Mouse (Mus musculus): Measurements from ENCODE around the gene Enah. TPM values are rescaled to one million over a fixed set of nuclear protein-coding genes. Genes with fewer than 3 reads are reported as not detected.

Gene Enah
- polyA plus RNA-seq, 1 experiment = 3.9 TPM

DNA sequence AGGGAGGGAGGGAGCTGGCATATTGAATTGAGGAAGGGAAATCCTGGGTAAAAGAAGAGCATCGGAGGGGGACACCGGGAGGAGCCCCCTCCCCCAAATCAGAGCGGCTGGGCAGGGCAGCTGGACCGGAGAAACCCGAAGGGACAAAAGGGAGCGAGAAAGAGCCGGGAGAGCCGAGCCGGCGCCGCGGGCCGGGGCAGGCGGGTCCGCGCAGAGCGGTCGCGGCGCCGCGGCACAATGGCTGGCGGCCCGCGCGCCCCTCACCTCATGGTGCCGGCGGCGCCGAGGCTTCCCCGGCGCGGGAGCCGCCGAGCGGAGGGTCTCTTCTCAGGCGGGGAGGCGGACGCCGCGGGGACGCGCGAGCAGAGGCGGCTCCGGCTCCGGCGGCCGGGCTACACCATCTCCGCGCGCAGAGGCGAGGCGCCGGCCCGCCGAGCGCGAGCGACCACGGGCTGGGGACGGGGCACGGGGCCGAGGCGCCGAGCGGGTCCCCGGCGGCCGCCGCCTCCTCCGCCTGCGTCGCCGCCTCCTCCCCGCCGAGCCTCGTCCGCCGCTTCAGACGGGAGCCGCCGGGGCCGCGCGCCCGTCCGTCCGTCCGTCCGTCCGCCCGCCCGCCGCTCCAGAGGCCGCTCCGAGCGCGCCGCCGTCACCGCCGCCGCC is 394 bp downstream of the Enah start:
- H3K4me1 ChIP-seq (ENCODE audit: control insufficient read depth, insufficient read depth, insufficient read length, low read length) = no peaks in the 10 kb centered on the region
- no peaks in the 10 kb centered on the region for H3K36me3 ChIP-seq (ENCODE audit: control insufficient read depth, insufficient read depth, low read length)
- 1% methylated on average over 100 of the region's 104 CpGs for WGBS
- H3K27ac ChIP-seq (ENCODE audit: insufficient read depth, low read depth, low read length) = no peak overlapping the region
- H3K27me3 ChIP-seq (ENCODE audit: control insufficient read depth, insufficient read depth, low read length) = peaks cover 28% of the 10 kb centered on the region
- peak overlapping the region; percentile 70 for H3K4me3 ChIP-seq (ENCODE audit: low read depth, low read length)
- TF ChIP-seq CTCF (IDR thresholded peaks at IDR 0.05; ENCODE audit: extremely low read depth, insufficient read length, insufficient replicate concordance, low read depth, low read length) = no peak
- TF ChIP-seq POLR2A (IDR thresholded peaks at IDR 0.05; ENCODE audit: low read depth, low read length) = no peak

- 5% methylated on average over 29 of the region's 29 CpGs for WGBS
Observed at GRCm38 (mm10) chr1:182018397-182019265, 1.2 kb downstream of the Enah start.

DNA sequence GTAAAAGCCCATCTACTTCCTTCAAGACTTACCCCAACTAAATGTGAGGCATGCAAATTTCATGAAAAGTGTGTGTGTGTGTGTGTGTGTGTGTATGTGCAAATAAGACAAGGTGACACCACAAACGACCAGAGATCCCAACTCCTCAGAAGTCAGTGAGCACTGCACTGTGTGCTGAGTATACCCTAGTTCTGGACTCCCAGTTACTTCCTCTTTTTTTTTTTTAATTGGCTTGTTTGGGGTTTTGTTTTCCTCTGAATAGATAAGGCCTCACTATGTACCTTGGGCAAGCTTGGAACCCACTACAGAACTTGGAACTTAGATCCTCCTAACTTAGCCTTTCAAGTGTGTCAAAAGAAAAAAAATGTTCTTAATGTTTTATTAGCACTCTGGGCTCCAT is 14.0 kb downstream of the Enah start:
- no peaks in the 10 kb centered on the region; the same call in 1 of the 2 replicates for H3K27me3 ChIP-seq (ENCODE audit: control insufficient read depth, insufficient read depth, low read length)
- WGBS = 40% methylated on average over 1 of the region's 1 CpGs

More at GRCm38 (mm10) chr1:182018397-182019265, 1.2 kb downstream of the Enah start:
- H3K4me3 ChIP-seq (ENCODE audit: low read depth, low read length) = peak overlapping the region; percentile 70
- peaks cover 28% of the 10 kb centered on the region for H3K27me3 ChIP-seq (ENCODE audit: control insufficient read depth, insufficient read depth, low read length)
- no peak for TF ChIP-seq CTCF (IDR thresholded peaks at IDR 0.05; ENCODE audit: extremely low read depth, insufficient read length, insufficient replicate concordance, low read depth, low read length)
- TF ChIP-seq POLR2A (IDR thresholded peaks at IDR 0.05; ENCODE audit: low read depth, low read length) = no peak
- no peaks in the 10 kb centered on the region for H3K4me1 ChIP-seq (ENCODE audit: control insufficient read depth, insufficient read depth, insufficient read length, low read length)
- H3K27ac ChIP-seq (ENCODE audit: insufficient read depth, low read depth, low read length) = no peak overlapping the region
- no peaks in the 10 kb centered on the region for H3K36me3 ChIP-seq (ENCODE audit: control insufficient read depth, insufficient read depth, low read length)

GRCm38 (mm10) chr1:181998673-181999072 is 21.1 kb downstream of the Enah start:
- Histone ChIP-seq H3K27ac (ENCODE audit: insufficient read depth, low read depth, low read length) (no peak overlapping the region), H3K4me1 (ENCODE audit: control insufficient read depth, insufficient read depth, insufficient read length, low read length) (no peaks in the 10 kb centered on the region), H3K27me3 (ENCODE audit: control insufficient read depth, insufficient read depth, low read length) (no peaks in the 10 kb centered on the region; the same call in 1 of the 2 replicates), H3K36me3 (ENCODE audit: control insufficient read depth, insufficient read depth, low read length) (no peaks in the 10 kb centered on the region), H3K4me3 (ENCODE audit: low read depth, low read length) (no peak overlapping the region)
- WGBS = 88% methylated on average over 4 of the region's 4 CpGs
- TF ChIP-seq CTCF (IDR thresholded peaks at IDR 0.05; ENCODE audit: extremely low read depth, insufficient read length, insufficient replicate concordance, low read depth, low read length) (no peak), POLR2A (IDR thresholded peaks at IDR 0.05; ENCODE audit: low read depth, low read length) (no peak)

More for the DNA sequence above, 14.0 kb downstream of the Enah start:
- no peaks in the 10 kb centered on the region for H3K36me3 ChIP-seq (ENCODE audit: control insufficient read depth, insufficient read depth, low read length)
- no peak for TF ChIP-seq CTCF (IDR thresholded peaks at IDR 0.05; ENCODE audit: extremely low read depth, insufficient read length, insufficient replicate concordance, low read depth, low read length)
- no peaks in the 10 kb centered on the region for H3K4me1 ChIP-seq (ENCODE audit: control insufficient read depth, insufficient read depth, insufficient read length, low read length)
- H3K27ac ChIP-seq (ENCODE audit: insufficient read depth, low read depth, low read length) = no peak overlapping the region
- H3K4me3 ChIP-seq (ENCODE audit: low read depth, low read length) = no peak overlapping the region

- Histone ChIP-seq H3K27ac (ENCODE audit: insufficient read depth, low read depth, low read length) (no peak overlapping the region), H3K36me3 (ENCODE audit: control insufficient read depth, insufficient read depth, low read length) (no peaks in the 10 kb centered on the region), H3K4me3 (ENCODE audit: low read depth, low read length) (no peak overlapping the region), H3K4me1 (ENCODE audit: control insufficient read depth, insufficient read depth, insufficient read length, low read length) (no peaks in the 10 kb centered on the region), H3K27me3 (ENCODE audit: control insufficient read depth, insufficient read depth, low read length) (no peaks in the 10 kb centered on the region; the same call in 1 of the 2 replicates)
- TF ChIP-seq POLR2A (IDR thresholded peaks at IDR 0.05; ENCODE audit: low read depth, low read length) = no peak
- no peak for TF ChIP-seq CTCF (IDR thresholded peaks at IDR 0.05; ENCODE audit: extremely low read depth, insufficient read length, insufficient replicate concordance, low read depth, low read length)
- 47% methylated on average over 3 of the region's 3 CpGs for WGBS
Observed at GRCm38 (mm10) chr1:181997791-181998190, 22.0 kb downstream of the Enah start.

DNA sequence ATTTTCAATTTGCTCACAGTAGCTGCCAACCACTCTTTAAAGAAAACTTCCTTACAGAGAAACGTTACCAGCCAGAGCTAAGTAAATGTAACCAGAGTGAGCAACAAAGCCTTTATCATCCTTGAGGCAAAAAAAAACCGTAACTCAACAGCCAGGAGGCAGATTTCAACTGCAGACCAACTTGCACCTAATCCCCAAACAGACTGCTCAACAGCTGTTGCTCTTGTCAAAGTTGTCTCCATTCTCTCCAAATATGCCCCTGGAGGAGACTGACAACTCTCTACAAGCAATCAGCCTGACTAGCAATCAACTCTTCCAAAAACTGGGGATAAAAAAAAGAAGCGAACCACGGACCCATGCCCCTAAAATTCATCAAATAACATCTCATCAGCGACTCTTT is 26.2 kb downstream of the Enah start:
- 70% methylated on average over 5 of the region's 5 CpGs for WGBS
- no peak for TF ChIP-seq POLR2A (IDR thresholded peaks at IDR 0.05; ENCODE audit: low read depth, low read length)
- no peak for TF ChIP-seq CTCF (IDR thresholded peaks at IDR 0.05; ENCODE audit: extremely low read depth, insufficient read length, insufficient replicate concordance, low read depth, low read length)
- Histone ChIP-seq H3K27me3 (ENCODE audit: control insufficient read depth, insufficient read depth, low read length) (no peaks in the 10 kb centered on the region; the same call in 1 of the 2 replicates), H3K4me1 (ENCODE audit: control insufficient read depth, insufficient read depth, insufficient read length, low read length) (no peaks in the 10 kb centered on the region), H3K27ac (ENCODE audit: insufficient read depth, low read depth, low read length) (no peak overlapping the region), H3K4me3 (ENCODE audit: low read depth, low read length) (no peak overlapping the region), H3K36me3 (ENCODE audit: control insufficient read depth, insufficient read depth, low read length) (no peaks in the 10 kb centered on the region)

DNA sequence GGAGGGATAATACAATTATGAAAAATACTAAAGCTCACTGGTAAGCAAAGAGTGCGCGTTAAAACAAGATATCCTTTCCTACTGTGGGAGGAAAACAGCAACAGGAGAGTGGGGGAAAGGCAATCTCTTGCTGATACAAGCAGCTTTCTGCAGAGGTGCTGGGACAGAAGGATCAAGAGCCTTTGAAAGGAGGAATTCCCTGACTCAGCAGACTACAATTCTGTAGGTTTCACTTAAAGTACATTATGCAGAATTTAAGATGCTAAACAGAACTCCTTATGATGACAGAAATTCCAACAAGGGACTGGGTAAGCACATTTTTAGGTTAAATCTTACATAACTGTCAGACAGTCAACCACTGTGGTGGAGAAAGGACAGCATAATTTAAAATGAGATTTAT is 31.4 kb downstream of the Enah start:
- Histone ChIP-seq H3K27me3 (ENCODE audit: control insufficient read depth, insufficient read depth, low read length) (peaks cover 2% of the 10 kb centered on the region; the same call in 1 of the 2 replicates), H3K4me1 (ENCODE audit: control insufficient read depth, insufficient read depth, insufficient read length, low read length) (no peaks in the 10 kb centered on the region), H3K4me3 (ENCODE audit: low read depth, low read length) (no peak overlapping the region), H3K36me3 (ENCODE audit: control insufficient read depth, insufficient read depth, low read length) (no peaks in the 10 kb centered on the region), H3K27ac (ENCODE audit: insufficient read depth, low read depth, low read length) (no peak overlapping the region)
- WGBS = 94% methylated on average over 2 of the region's 2 CpGs
- TF ChIP-seq CTCF (IDR thresholded peaks at IDR 0.05; ENCODE audit: extremely low read depth, insufficient read length, insufficient replicate concordance, low read depth, low read length) (no peak), POLR2A (IDR thresholded peaks at IDR 0.05; ENCODE audit: low read depth, low read length) (no peak)
